Mouse (Mus musculus) mesoderm, embryonic 11.5 days (tissue): ENCODE results near the gene Ttll4.

Experiments
- DNase-seq: peaks from one replicate; pipeline ENCODE4 v3.0.0-alpha.2; 2012; ENCODE audit warnings: low read depth, low spot score

Ttll4 gene

DNA sequence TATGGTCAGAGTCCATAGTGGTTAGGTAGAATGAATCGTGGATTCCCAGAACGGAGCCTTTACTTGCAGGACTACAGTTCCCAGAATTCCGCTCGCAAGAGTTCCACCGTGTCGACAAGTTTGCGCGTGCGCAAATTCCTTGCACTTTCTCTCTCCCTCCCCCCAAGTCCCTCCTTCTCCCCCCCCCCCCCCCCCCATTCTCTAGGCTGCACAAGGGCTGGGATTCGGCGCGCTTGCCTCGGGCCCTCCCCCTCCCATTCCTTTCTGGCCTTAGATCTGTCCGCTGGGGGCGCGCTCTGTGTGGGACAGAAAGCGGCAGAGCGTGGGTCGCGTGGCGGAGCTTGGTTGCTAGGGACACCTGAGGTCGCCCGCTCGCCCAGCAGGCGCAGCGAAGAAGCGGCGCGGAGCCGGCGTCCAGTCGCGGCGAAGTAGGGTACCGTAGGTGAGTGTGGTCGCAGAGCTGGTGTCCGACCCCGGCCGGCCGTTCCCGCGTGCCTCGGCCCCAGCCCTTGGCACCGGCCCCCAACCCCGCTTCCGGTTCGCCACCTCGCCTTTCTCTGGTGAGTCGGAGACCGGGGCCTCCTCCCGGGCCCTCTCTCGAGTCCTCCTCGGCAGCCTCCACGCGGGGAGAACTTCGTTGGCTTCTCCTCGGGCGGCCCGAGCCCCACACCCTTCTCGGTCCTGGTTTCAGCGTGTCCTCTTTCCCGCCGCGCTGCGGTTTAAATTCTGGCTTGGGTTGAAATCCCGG, at the start of gene Ttll4:
Gene Ttll4, plus strand, starts transcription at position 298 of the 748 bp plus-strand sequence.
- peak; percentile 98 for DNase-seq

DNA sequence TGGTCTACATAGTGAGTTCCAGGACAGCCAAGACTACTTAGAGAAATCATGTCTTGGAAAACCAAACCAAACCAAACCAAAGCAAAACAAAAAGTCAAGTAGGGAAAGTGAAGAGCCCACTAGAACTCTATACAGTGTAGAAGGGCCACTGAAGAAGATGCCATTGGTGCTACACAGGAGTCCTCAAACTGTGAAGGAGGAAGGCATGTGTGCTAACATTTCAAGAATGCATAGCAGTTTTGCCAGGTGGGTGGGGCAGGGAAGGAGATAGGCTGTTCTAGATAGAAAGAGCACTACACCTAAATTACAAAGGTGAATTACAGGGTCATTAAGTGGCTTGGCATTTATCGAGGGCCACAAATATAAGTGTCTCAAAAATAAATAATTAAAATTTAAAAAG, 37.4 kb upstream of the Ttll4 start:
- no peak for DNase-seq

DNA sequence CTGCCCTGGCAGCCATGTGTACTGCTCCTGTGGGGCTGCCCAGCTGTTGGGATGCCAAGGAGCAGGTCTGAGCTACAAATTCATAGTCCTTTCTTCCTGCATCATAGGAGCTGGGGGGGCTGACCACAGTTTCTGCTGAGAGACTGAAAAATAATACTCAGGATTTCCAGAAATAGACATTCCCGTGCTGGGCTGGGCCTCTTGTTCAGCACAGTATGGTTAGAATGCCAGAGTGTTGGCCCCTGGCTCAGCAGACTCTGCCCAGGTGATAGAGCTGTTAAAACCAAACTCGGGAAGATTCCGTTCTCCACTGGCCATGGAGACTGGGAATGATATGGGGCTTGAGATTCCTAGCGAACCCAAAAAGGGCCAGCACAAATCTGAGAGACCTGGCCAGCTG, 35.5 kb upstream of the Ttll4 start:
- no peak for DNase-seq

DNA sequence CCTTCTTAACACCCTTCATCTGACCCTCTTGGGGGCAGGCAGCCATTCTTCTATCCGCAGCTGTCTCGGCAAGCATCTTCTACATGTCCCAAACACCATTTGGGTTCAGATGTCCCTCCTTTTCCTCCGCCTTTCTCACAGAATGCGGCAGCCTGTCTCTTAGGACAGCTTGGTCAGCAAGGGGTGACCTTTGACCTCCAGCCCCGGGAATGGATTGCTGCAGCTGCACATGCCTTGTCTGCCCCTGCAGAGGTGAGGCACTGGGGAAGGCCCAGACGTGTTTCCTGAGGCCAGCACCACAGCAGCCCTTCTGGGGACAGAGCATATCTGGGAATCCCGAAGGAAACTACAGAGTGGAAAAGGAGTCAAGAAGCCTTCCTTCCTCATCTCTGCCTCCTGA, 33.5 kb upstream of the Ttll4 start:
- DNase-seq: peak; percentile 32

DNA sequence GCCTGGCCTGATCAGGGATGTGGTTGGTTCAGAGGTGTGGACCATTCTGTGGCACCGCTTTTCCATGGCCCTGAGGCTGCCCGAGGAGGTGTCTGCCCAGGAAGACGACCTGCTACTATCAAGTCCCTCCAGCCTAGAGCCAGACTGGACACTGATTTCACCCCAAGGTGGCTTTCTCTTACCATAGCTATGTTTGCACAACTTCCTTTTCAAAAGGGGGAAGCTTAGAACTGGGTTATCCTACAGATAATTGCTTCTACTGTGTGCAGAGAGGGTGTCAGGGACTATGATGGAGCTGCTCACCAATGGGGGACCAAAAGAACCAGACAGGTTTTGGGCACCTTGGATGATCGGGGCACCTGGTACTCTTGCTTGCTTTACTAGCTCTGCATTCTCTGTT, 28.8 kb upstream of the Ttll4 start:
- DNase-seq: no peak

DNA sequence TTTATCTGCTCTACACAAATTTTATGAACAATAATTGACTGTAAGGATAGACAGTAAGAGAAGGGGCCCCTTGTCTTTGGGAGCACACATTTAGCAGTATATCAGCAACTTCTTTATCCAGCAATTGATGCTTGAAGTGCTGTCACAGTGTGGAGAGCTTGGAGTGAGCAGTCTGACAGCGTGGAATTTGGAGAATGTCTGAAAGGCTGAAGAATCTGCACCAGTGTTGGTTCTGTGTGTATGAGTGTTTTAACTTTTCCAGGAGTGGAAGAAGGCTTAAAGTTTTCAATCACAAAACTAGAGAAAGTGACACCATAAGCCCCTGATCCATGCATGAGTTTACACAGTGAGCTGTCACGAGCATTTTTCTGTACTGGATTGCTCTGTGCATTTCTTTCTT, 18.0 kb upstream of the Ttll4 start:
- DNase-seq: no peak

DNA sequence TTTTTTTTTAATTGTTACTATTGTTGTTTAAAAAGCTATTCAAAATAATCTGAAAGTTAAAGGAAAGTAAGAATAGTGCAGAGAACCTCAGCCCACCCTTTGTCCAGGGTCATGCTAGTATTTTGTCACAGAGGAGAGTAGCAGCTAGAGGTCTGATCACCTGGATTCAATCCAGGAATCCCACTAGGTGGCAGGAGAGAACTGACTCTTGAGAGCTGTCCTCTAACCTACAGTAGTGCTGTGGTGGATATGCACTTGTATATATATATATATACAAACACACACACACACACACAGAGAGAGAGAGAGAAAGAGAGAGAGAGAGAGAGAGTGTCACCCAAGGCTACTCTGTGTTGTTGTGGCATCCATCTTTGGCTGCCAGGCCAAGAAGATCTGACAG, 17.6 kb upstream of the Ttll4 start:
- DNase-seq: peak; percentile 10

DNA sequence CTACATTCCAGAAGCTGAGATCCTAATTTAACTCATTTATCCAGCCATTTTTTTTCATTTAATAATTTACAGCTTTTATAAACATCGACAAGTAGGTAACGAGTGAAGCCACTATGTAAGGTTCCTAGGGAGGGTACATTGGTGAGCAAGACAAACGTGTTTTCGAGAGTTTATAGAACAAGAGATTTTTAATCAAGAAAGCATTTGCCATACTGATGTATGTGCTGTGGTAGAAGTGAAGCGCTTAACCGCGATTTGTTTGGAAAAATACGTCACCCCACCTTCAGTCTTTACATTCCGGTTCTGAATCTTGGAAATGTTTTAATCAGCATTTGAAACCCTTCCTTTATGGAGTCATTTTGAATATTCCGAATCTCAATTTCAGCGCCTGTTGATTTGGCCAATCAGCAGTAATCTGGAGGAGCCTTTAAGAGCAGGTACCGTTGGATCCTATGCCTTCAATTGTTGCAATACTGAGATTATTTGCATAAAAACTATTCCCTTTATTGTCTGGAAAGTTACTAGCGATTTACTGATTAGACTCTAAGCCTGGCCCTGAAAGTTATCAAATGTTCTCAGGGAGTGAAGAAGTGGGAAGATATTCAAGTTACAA, 814 bp downstream of the Ttll4 start:
- peak; percentile 6 for DNase-seq

DNA sequence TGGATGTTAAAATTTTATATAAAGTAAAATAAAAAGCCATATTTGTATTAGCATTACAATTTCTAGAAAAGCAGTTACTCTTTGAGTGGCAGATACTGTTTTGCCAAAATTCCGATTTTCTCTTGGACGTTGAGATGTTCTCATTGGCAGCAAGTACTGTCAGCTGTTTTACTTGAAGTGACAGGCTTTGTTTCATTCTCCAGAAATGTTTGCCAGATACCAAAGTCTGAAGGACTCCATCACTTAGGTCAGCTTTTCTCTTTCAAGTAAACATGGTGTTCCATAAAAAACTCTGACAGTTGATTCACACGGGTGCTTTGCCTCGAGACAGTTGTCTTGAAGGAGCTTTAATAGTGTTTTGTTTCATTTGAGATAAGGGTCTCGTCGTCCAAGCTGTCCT, 3.6 kb downstream of the Ttll4 start:
- no peak for DNase-seq

DNA sequence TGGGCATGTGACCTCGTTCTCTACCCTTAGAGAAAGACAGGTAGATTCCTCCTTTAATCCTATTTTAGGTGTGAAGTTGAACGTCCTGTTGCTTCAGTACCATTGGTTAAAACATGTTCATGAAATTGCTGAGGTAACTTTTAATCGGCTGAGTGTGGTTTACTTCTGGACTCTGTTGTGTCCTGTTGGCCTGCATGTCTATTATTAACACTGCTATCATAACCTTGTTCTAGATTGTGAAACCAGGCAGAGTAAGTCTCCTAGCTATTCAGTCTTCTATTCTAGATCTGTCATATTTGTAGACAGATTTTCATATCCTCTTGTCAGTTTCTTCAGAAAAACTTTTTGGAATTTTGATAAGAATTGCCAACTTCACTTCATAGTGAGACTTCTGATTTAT, 6.8 kb downstream of the Ttll4 start:
- DNase-seq: no peak

DNA sequence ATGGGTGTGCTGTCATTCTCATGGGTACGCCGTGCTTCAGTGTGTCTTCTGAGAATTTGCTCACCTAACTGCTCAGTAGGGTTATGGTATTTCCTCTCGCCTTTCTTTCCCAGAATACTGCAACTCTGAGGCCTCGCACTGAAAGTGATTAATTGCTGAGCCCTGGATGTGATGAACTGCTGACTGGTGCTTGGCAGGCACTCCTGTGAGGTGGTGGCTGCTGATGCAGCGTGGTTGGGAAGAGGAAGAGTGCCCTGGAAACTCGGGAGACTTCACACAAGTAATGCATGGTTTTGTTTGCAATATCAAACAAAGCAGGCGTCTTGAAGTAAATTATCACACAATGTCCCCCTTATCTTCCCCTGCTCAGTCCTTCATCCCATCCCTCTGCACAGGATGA, 11.2 kb downstream of the Ttll4 start:
- no peak for DNase-seq

DNA sequence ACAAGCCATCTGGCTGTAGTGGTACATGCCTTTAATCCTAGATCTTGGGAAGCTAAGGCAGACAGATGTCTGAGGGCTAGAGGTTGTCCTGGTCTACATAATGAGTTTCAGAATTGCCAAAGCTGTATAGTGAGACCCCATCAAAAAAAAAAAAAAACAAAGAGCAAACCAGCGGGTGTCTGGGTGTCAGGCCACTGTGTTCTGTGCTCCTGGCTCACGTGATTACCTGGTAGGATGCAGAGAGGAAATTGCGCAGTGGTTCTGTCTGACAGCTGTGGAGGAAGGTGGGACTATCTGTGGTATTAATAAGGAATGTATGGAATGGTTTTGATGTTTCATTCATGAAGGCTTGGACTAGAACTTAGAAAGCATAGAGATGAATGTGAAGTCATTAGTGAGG, 15.3 kb downstream of the Ttll4 start:
- no peak for DNase-seq

DNA sequence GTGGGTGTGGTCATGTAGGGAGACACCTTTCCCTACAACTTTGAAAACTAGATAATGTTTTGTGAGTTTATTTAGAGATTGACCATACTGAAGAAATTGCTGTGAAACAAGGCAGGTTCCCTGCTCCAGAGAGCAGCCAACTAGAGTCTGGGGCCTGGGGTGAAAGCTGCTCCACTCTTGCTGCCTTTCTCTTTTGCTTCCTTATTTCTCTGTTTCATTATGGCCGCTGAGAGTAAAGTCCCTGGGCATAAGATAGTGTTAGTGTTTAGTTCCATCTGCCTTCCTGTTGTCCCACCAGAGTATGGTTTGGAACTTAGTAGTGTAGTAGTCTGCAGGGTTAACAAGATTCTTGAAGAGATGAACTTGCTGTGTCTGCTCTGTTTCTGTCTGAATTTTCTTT, 16.3 kb downstream of the Ttll4 start:
- no peak for DNase-seq

DNA sequence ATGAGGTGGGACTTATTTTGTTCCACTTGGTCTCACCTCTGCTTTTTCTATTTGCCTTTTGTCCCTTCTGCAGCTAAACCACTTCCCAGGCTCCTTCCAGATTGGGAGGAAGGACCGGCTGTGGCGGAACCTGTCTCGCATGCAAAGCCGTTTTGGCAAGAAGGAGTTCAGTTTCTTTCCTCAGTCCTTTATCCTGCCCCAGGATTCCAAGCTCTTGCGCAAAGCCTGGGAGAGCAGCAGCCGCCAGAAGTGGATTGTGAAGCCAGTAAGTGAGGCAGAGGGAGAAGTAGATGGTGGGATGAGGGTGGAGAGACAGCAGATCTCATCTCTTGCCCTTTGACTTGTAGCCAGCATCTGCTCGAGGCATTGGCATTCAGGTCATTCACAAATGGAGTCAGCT, 25.6 kb downstream of the Ttll4 start:
- DNase-seq: no peak

DNA sequence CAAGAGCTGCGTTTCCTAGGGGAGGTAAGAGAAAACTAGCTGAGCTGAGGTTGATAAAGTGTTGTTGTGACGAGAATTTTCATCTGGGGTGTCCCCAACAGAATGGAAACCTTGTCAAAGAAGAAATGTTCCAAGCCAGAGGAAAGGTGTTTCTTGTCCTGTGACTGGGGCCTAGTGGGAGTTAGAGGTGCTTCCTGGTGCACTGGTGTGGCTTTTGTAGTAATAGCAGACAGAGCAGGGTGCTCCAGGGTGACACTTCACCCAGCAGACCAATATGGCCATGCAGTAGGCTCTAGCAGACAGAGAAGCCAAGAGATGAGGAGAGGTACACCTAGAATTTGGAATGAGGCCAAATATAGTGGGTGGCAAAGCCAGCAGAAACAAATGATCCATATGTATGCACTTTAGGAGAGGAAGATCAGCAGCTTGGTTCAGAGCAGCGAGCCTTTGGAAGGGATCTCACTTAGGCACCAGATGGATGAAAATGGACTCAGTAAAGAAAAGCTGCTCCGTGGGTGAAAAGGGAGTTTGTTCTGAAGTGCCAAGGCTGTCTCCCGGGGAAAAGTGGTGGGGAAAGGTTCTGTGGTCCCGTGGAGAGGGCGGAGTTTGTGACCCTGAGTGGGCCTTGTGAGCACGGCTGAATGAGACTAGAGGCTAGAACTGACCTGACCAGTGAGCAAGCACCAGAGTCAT, 32.5 kb downstream of the Ttll4 start:
- no peak for DNase-seq

DNA sequence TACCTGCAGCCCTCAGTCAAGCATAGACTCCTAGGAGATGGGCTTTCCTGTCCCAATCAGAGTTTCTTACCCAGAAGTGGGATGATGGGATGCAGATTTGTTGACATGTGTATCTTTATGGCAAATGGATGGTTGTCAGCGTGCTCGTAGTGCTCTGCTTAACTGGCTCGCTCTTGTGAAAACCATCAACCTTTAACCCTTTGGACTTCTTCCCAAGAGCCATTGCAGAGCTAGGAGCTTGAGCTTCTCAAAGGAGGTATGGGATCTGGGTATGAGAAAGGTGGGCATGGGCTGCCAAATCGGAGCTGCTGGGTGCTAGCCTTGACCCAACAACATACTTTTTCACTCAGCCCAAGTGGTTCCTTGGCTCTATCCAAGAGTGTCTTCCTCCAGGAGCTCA, 34.3 kb downstream of the Ttll4 start:
- DNase-seq: no peak

DNA sequence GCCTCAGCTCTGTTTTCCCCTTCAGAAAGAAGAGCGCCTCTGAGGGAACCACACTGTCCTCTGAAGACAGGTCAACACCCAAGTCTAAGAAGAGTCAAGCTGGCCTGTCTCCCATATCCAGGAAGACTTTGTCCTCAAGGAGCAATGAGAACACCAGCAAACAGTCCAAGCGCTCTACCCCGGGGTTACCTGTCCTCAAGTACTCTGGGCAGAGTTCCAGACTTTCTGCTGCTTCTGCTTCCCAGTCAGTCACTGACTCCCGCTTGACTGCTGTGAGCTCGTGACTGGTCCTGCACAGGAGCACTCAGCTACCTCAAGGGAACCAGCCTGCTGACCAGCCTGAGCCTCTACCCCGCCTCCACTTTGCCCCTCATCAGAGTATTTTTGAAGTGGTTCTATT, 35.9 kb downstream of the Ttll4 start:
- no peak for DNase-seq

DNA sequence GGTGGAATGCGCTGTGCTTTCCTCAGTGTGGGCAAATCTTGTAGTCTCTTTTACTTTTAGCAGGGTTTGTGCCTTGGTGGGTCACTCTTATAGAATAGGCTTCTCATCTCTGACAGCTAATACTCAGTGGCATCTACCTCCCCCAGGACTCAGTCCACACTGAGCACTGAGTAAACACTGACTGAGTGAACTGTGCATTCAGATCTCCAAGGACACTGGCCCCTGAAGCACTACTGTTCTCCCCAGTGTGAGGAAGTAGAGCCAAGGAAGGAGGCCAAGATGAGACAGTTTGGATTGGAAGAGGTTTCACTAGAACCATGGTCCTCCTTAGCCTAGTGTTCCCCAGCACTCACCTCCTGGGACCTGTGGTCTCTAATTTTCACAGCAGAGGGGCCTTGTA, 36.8 kb downstream of the Ttll4 start:
- no peak for DNase-seq

DNA sequence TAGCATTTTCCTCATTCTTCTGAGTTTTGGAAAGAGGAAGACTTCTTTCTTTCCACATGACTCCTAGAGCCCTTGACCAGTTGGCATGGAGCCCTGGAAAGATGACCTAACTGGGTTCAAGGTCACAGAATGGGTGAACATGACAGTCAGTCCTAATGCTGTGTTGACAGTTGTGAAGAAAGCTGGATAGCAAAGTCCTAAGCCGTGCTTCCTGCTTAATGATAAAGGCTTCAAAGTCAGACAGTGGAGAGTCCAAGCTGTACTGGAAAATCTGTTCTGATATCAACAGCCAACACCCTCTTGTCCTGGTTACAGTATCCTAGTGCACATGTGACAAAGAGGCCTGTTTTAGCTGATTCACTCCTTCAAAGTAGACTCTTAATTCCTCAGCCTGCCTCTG, 37.2 kb downstream of the Ttll4 start:
- no peak for DNase-seq

DNA sequence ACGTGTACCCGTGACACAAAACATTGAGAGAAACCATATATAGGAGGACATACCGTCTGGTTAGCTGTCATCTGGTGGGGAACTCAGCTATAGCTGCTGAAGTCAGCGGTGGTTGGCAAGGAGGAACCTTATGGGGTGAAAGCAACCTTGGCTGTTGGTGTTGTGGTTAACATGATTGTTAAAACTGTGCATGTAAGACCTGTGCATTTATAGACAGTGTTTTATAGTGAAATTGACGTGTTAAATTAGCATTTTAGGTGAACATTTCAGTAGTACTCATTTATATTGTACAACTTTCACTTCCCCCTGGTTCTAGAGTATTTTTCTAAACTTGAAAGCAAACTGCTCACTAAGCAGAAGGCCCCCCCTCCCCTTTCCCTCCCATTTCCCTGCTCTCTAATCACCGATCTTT, 40.6 kb downstream of the Ttll4 start:
- DNase-seq: no peak

DNA sequence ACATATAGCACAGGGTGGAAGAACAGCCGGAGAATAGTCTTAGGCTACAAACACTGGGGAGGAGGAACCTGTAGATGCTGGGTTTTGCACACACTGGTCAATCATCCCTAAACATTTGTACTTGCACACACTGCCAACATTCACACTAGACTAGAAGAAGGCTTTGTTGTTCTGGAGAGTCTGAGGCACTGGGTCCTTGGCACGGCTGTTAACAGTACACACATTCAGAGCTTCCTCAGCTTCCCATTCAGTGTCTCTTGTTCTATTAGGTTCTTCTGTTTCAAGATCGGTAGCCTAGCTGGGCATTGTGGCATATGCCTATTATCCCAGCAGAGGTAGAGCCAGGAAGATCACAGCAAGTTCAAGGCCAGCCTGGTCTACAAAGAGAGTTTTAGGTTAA, 42.6 kb downstream of the Ttll4 start:
- DNase-seq: no peak

DNA sequence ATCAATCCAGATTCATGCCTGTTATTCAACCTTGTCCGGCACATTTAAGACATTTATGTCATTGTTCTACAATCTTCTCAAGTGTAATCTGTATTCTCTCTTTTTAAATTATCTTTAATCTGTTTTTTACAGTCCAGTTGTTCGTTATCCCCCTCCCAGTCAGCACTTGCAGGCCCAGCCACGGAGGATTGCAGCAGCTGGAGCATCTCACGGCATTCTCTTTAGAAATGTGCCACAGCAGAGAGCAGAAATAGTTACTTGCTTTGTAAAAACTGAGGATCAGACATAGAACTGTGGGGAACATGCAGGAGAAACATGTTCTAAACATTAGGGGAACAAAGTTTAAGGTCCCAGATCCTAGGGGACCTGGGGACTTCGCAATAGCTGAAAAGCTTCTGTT, 43.5 kb downstream of the Ttll4 start:
- no peak for DNase-seq

DNA sequence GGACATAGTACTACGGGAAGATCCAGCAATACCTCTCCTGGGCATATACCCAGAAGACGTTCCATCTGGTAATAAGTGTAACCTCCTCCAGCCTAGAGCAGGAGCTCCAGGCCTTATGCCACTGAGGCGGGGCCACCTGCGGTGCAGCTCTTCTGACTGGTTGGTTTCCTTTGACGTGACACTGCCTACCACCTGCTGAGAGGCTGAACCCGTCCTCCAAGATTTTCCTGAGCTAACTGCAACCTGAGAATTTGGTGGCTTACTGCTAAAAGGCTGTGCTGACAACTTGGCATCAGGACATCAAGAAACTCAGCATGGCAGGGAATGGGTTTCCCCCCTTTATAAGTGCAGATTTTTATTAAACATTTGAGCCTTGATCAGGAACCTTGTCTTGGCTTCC, 48.0 kb downstream of the Ttll4 start:
- DNase-seq: no peak
